Mouse (Mus musculus) kidney, adult 2 months (tissue): ENCODE measurements around the gene Inppl1.

Experiments
- CTCF ChIP-seq: fragments of 200-500 bp; conservative IDR thresholded peaks from 2 replicates; pipeline ENCODE4 v1.5.1; 2011; ENCODE audit warnings: low read depth, mild to moderate bottlenecking, control low read depth, low read length, moderate library complexity, mixed read lengths; ENCODE audit not compliant: insufficient read depth, insufficient read length
- POLR2A ChIP-seq: fragments of 200-500 bp; IDR thresholded peaks from one replicate; pipeline ENCODE4 v1.6.1; 2011; ENCODE audit warnings: low read depth, low read length, control low read depth

- TF ChIP-seq POLR2A (no peak), CTCF (no peak)
Observed at GRCm38 (mm10) chr7:101821571-101822501, 16.2 kb downstream of the Inppl1 start.
